Mouse (Mus musculus): ENCODE measurements around the gene Nat8f1.
"Not testable (repeated sequence)": the region's sequence is repeated elsewhere in the genome, so short reads cannot be mapped to it uniquely, and the experiment has no call there.

- not testable (repeated sequence) for TF ChIP-seq GATA1 (IDR thresholded peaks at IDR 0.05; ENCODE audit: borderline replicate concordance, low read length); FLI1 (IDR thresholded peaks at IDR 0.05; ENCODE audit: low read length)
Observed at GRCm38 (mm10) chr6:85898596-85899475, 16.7 kb downstream of the Nat8f1 start.

Data from megakaryocyte, embryonic 14.5 days (primary cell).